Mouse (Mus musculus) heart, embryonic 12.5 days (tissue): ENCODE data around the gene Foxn4. TPM values are rescaled to one million over a fixed set of nuclear protein-coding genes. Genes with fewer than 3 reads are reported as not detected.

Experiments used
- ATAC-seq: fragments of 200-750 bp; cut with Nextera tagmentation; 2 replicates; pipeline ENCODE4 v1.8.0; 2017; ENCODE audit warnings: moderate TSS enrichment, moderate library complexity; ENCODE audit not compliant: insufficient number of reproducible peaks, low FRiP score
- H3K27ac ChIP-seq: fragments of 300-500 bp; sonication (generic); 2 replicates; pipeline ENCODE4 v1.5.1; 2016; ENCODE audit warnings: mild to moderate bottlenecking, moderate library complexity; ENCODE audit not compliant: poor library complexity, severe bottlenecking
- H3K27me3 ChIP-seq: fragments of 300-500 bp; sonication (generic); replicated peaks from 2 replicates; pipeline ENCODE4 v1.6.1; 2016; ENCODE audit warnings: mild to moderate bottlenecking, moderate library complexity
- H3K36me3 ChIP-seq: fragments of 300-500 bp; sonication (generic); 2 replicates; pipeline ENCODE4 v1.6.1; 2016; ENCODE audit warnings: mild to moderate bottlenecking, moderate library complexity
- H3K4me1 ChIP-seq: fragments of 300-500 bp; sonication (generic); replicated peaks from 2 replicates; pipeline ENCODE4 v1.6.1; 2016; ENCODE audit warnings: mild to moderate bottlenecking
- H3K4me2 ChIP-seq: fragments of 300-500 bp; sonication (generic); 2 replicates; pipeline ENCODE4 v1.6.1; 2016; ENCODE audit warnings: mild to moderate bottlenecking, moderate library complexity
- H3K4me3 ChIP-seq: fragments of 300-500 bp; sonication (generic); 2 replicates; pipeline ENCODE4 v1.5.1; 2016; ENCODE audit warnings: mild to moderate bottlenecking
- H3K9ac ChIP-seq: fragments of 300-500 bp; sonication (generic); 2 replicates; pipeline ENCODE4 v1.6.1; 2016; ENCODE audit warnings: mild to moderate bottlenecking, moderate library complexity
- H3K9me3 ChIP-seq: fragments of 300-500 bp; sonication (generic); replicated peaks from 2 replicates; pipeline ENCODE4 v1.6.1; 2016; ENCODE audit warnings: mild to moderate bottlenecking, moderate library complexity
- WGBS: fragments of 180-500 bp; shearing (Covaris S2); methylation state at CpG from one replicate; pipeline ENCODE4 v1.1.7; 2016; 5-methylcytosine and 5-hydroxymethylcytosine counted together
- polyA plus RNA-seq: library from polyadenylated mRNA; unstranded; fragments of >200 nt; fragmentation: Nextera tagmentation; extraction: Ambion mirVana; gene quantifications from 2 replicates; pipeline ENCODE4 v1.2.1, GENCODE M21; 2016

The Foxn4 gene
- polyA plus RNA-seq, 1 experiment from 2014 or later = not detected

DNA sequence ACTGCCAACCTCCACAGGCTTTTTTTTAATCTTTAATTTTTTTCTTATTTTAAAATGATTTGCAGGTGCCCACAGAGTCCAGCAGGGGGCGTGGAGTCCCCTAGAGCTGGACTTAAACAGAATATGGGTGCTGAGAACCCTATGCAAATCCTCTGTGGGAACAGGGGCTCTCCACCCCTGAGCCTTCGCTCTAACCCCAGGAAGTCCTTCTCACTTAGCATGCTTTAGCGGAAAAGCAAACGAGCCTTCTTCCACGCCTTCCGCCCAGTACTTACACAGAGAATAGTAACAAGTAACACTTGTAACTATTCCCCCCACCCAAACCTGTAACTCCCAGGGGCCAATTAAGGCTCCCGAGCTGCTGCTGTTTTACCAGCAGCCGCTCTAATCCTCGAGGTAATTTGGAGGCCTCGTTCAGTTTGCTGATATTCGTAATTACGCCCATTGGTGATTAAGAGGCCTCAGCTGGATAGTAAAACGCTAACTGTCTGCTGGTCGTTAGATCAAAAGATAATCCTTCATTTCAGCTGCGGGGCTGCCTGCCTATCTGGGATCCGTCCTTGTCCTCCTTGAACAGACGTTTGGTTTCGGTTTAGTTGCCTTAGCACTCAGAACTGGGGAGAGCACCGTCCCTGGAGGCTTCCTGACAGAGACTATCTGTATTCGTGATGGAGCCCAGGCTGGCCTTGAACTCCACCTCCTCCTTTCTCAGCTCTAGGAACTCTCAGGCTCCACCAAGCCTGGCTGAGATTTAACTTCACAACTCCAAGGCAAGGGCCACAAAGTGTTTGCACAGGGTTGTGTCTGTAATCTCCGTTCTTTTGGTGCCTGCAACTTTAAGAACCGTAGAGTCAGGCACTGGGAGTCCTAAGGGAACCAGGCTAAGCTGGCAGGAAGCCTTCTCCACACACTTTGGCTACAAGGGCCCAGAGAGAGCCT lies 23.4 kb upstream of the Foxn4 start:
- WGBS = 19% methylated on average over 22 of the region's 22 CpGs
- no peak overlapping the region; the same call in 1 of the 2 replicates for H3K9ac ChIP-seq
- H3K4me3 ChIP-seq = peak overlapping the region; percentile 4; the same call in 1 of the 2 replicates
- H3K4me2 ChIP-seq = peak overlapping the region; percentile 46
- H3K36me3 ChIP-seq = no peaks in the 10 kb centered on the region
- no peak for ATAC-seq
- no peak overlapping the region for H3K27ac ChIP-seq
- H3K4me1 ChIP-seq = 0 out of 2 replicates have a peak, but pooled peaks cover 8% of the 10 kb centered on the region
- peaks cover 13% of the 10 kb centered on the region for H3K27me3 ChIP-seq
- H3K9me3 ChIP-seq = no peaks in the 10 kb centered on the region

DNA sequence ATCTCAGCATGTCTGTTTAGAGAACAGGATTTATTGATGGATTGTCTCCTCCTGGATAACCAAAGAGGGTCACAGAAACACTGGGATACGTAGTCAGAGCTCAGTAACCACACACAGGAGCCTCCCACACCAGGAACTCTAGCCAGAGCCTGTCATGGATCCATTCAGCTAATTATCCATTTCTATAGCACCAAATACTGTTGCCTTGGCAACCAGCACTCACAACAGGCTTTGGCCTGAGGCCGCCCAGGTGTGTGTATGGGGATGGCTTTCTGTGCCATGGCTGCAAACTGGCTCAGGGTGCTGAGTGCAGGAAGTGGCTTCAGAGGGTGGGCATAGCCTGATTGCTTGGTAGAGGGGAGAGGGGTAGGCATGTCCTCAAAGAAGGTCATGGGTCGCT lies 16.4 kb upstream of the Foxn4 start:
- Histone ChIP-seq H3K4me1 (no peaks in the 10 kb centered on the region), H3K27ac (no peak overlapping the region), H3K27me3 (peaks cover 45% of the 10 kb centered on the region), H3K36me3 (no peaks in the 10 kb centered on the region), H3K9me3 (no peaks in the 10 kb centered on the region), H3K4me3 (no peak overlapping the region), H3K9ac (no peak overlapping the region), H3K4me2 (no peak overlapping the region)
- WGBS = 70% methylated on average over 3 of the region's 3 CpGs
- no peak for ATAC-seq

DNA sequence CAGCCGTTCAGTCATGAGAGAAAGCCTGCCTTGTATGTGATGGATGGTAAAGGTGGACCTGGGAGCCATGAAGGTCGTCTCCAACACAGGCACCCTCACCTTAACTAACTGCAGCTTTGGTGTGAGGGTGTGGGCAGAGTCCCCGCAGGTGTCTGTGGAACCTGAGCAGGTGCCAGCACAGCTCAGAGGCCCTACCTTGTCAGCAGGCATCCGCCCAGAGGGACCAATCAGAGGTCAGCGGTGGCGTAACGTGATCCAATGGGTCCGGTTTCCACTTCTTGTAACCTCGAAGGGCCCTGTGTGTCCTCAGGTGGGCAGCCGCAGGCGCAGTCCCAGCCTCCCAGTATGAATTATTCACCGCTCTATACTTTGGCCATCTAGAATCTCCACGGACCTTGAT lies 15.3 kb upstream of the Foxn4 start, which contains the start of gene Myo1h:
TSS of gene Myo1h (plus strand) at position 293 of the 400 bp plus-strand sequence.
- H3K9me3 ChIP-seq = no peaks in the 10 kb centered on the region
- no peak within 1 kb of the TSS for H3K4me3 ChIP-seq
- H3K36me3 ChIP-seq = no peaks in the 10 kb centered on the region
- H3K9ac ChIP-seq = no peak within 1 kb of the TSS
- 32% methylated on average over 13 of the region's 13 CpGs for WGBS
- H3K4me2 ChIP-seq = no peak within 1 kb of the TSS
- H3K27ac ChIP-seq = no peak within 1 kb of the TSS
- no peak for ATAC-seq
- peaks cover 44% of the 10 kb centered on the region for H3K27me3 ChIP-seq
- no peaks in the 10 kb centered on the region for H3K4me1 ChIP-seq

DNA sequence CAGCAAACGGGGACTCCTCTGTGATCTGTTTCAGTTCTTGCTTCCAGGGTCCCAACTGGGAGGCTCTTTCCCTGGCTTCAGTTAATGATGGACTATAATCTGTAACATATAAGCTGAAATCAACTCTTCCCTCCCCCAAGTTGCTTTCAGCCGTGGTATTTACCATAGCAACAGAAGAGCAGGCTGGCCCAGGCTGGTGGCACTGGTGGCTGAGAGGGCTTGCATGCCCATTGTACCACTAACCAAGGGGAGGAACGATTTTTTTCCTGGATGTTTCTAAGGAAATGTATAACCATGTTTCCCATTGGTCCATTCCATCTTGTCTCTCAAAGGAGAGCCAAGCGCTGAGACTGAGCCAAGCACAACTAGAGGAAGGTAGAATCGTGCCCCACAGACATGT lies 14.8 kb upstream of the Foxn4 start:
- no peak for ATAC-seq
- H3K27ac ChIP-seq = no peak overlapping the region
- H3K36me3 ChIP-seq = no peaks in the 10 kb centered on the region
- 71% methylated on average over 5 of the region's 5 CpGs for whole genome bisulfite sequencing
- peaks cover 44% of the 10 kb centered on the region for H3K27me3 ChIP-seq
- H3K9me3 ChIP-seq = no peaks in the 10 kb centered on the region
- no peak overlapping the region for H3K4me3 ChIP-seq
- no peaks in the 10 kb centered on the region for H3K4me1 ChIP-seq
- no peak overlapping the region for H3K4me2 ChIP-seq
- no peak overlapping the region for H3K9ac ChIP-seq

DNA sequence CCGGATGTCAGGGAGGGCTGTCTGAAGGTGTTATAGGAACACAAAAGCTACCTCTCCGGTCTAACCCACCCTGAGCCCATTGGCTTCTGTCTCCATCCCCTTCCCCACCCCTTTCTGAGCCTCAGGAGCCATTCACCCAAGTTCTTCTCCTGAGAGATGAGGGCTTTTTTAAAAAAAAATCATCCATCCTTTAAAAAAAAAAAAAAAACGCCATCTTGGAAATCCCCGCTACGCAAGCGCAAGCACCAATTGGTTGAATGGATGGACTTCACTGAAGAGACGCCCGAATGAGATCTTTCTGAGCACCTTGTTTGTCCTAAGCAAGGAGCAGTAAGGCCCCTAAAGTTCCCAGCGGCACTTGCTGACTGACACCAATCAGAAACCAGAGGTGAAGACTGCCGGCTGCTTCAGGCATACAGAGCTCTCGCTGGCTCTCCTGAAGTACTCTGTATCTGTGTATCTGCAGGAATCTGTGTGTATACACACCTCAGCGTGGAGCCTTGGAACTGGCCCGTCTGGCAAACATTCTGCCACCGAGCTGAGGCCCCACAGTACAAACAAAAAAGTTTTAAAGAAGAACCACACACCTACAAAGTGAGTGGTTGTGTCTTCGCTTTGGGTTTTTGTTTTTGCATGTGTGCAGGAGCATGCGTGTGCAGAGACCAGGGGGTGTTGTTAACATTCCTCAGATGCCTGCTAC lies 13.4 kb upstream of the Foxn4 start:
- Histone ChIP-seq H3K27ac (no peak overlapping the region), H3K9me3 (no peaks in the 10 kb centered on the region), H3K27me3 (peaks cover 46% of the 10 kb centered on the region), H3K4me2 (no peak overlapping the region), H3K9ac (no peak overlapping the region), H3K36me3 (no peaks in the 10 kb centered on the region), H3K4me1 (no peaks in the 10 kb centered on the region), H3K4me3 (no peak overlapping the region)
- 74% methylated on average over 16 of the region's 16 CpGs for WGBS
- ATAC-seq = no peak

DNA sequence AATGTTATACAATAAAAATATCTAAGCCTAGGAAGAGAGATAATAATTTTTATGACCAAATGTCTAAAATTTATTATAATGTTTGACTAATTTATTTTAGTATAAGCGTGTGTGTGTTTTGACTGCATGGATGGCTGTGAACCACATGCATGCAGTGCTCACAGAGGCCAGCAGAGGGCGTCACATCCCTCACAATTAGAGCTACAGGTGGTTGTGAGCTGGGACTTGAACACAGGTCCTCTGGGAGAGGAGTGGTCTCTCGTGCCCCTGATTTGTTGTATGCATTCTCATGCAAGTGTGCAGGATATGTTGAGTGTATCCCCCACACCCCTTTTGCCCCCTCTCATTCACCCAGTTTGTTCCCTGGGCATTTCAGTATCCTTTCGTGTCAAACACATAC lies 12.5 kb upstream of the Foxn4 start:
- no peak overlapping the region for H3K4me2 ChIP-seq
- H3K4me3 ChIP-seq = no peak overlapping the region
- H3K27me3 ChIP-seq = peaks cover 48% of the 10 kb centered on the region
- H3K27ac ChIP-seq = no peak overlapping the region
- no peak for ATAC-seq
- H3K4me1 ChIP-seq = no peaks in the 10 kb centered on the region
- 67% methylated on average over 4 of the region's 4 CpGs for WGBS
- no peaks in the 10 kb centered on the region for H3K36me3 ChIP-seq
- H3K9me3 ChIP-seq = no peaks in the 10 kb centered on the region
- H3K9ac ChIP-seq = no peak overlapping the region

DNA sequence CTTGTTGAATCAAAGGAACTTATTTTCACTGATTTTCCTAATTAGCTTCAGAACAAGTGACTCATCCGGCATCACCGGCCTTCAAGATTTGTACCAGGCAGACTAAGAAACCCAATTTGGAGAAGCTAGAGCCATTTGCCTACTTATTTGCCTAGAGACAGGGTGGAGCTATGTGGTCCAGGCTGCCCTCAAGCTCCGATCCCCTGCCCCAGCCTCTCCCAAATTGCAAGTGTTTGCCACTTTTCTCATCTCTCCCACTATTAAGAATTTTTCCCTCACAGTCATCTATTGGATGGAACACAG lies 11.7 kb upstream of the Foxn4 start:
- no peak overlapping the region for H3K27ac ChIP-seq
- WGBS = 79% methylated on average over 3 of the region's 3 CpGs
- H3K9ac ChIP-seq = no peak overlapping the region
- H3K9me3 ChIP-seq = no peaks in the 10 kb centered on the region
- H3K36me3 ChIP-seq = no peaks in the 10 kb centered on the region
- ATAC-seq = no peak
- no peak overlapping the region for H3K4me3 ChIP-seq
- no peaks in the 10 kb centered on the region for H3K4me1 ChIP-seq
- H3K4me2 ChIP-seq = no peak overlapping the region
- peaks cover 48% of the 10 kb centered on the region for H3K27me3 ChIP-seq

DNA sequence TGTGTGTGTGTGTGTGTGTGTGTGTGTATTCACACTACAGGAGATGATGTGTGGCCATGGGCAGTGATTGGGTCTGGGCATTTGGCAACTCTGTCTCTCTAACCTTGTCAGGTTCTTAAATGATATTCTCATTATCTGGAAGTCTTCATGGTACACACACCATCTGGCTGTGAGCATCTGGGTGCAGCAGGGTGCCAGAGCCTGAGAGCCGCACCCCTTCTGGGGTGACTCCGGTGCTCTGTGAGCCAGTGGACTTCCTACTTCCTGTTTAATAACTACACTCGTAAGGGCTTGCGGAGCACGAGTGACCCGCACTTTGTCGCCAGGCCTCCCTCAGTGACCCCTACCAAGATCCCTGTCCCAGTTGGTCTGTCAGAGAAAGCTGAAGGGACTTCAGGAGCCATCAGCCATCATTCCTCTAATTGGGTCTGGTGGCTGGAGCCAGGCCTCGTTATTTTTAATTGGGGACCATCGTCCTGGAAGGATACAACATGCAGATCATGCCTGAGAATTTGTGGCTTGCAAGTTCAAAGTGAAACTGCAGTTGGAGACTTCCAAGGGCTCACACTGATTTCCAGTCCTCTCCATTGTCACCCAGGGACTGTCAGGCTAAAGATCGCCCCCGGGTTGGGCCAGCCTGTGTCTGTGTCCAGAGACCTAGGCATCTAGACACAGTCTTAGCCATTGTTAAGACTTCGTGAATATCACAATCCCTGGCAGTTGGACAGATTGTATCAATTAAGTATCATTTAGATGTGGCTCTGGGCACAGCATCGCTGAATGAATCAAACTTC lies 11.2 kb upstream of the Foxn4 start:
- Histone ChIP-seq H3K4me1 (no peaks in the 10 kb centered on the region), H3K9me3 (no peaks in the 10 kb centered on the region), H3K4me3 (no peak overlapping the region), H3K9ac (no peak overlapping the region), H3K27me3 (peaks cover 46% of the 10 kb centered on the region), H3K36me3 (no peaks in the 10 kb centered on the region), H3K27ac (no peak overlapping the region), H3K4me2 (no peak overlapping the region)
- 81% methylated on average over 13 of the region's 13 CpGs for WGBS
- ATAC-seq = no peak

DNA sequence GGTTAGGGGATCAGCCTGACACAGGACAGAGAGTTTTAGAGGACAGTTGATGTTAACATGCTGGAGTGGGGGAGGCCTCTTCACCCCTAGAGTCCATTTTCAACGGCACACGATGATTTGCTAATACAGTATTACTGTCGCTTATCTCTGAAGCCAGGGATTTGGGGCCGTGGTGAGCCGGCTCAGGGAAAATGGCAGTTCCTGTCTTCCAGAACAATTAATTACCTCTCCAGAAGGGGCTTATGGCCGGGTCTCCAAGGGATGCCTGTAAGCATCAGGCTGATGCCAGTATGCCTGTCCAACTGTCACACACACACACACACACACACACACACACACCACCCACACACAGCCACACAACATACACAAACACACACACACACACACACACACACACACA lies 8.7 kb upstream of the Foxn4 start:
- WGBS = 47% methylated on average over 6 of the region's 6 CpGs
- no peak overlapping the region for H3K9ac ChIP-seq
- ATAC-seq = no peak
- H3K27ac ChIP-seq = no peak overlapping the region
- no peaks in the 10 kb centered on the region for H3K9me3 ChIP-seq
- no peak overlapping the region for H3K4me3 ChIP-seq
- H3K27me3 ChIP-seq = peaks cover 49% of the 10 kb centered on the region
- no peaks in the 10 kb centered on the region for H3K36me3 ChIP-seq
- no peak overlapping the region for H3K4me2 ChIP-seq
- H3K4me1 ChIP-seq = no peaks in the 10 kb centered on the region

DNA sequence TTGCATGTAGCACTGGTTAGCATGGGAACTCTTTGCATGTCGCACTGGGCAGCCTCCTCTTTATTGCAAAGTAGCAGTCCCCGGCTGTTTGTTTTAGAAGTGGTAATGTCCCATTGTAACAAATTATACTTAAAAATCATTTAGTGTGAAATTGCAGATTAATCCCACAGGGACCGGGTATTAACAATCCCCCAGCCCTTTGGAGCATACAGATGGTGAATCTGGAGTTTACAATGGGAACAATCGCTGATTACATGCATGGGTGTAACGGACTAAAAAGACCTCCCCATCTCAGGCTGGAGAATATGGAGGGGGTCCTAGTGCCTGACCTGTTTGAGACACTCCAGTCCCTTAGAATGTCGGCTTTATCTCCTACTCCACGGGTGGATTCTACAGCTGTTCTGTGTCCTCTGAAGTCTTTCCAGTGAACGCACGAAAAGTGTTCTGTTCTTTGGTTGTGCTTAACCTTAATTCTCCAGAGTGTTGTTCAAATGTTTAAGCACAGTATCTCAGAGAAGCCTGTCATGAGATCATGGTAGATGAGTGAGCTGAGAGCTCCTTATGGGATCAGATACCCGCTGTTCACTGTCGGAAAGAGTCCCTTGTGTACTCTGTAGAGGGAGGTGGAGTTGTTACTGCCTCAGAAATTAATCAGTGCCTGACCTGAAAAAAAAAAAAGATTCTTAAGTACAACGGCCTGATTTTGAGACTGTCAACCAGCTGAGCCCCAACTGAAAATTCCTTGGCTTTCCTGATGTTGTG lies 6.0 kb upstream of the Foxn4 start:
- Histone ChIP-seq H3K27me3 (peaks cover 69% of the 10 kb centered on the region), H3K27ac (no peak overlapping the region), H3K9me3 (no peaks in the 10 kb centered on the region), H3K4me3 (no peak overlapping the region), H3K9ac (no peak overlapping the region), H3K36me3 (no peaks in the 10 kb centered on the region), H3K4me2 (no peak overlapping the region), H3K4me1 (no peaks in the 10 kb centered on the region)
- ATAC-seq = no peak
- WGBS = 49% methylated on average over 12 of the region's 12 CpGs
